Mouse (Mus musculus): ENCODE measurements around the gene Crabp2. TPM values are rescaled to one million over a fixed set of nuclear protein-coding genes. Genes with fewer than 3 reads are reported as not detected.

Crabp2 gene
- total and polyA plus RNA-seq, 3 experiments, result 0.38 to 1.0 TPM; not detected in 1

GRCm38 (mm10) chr3:87919336-87920108 lies 28.9 kb upstream of the Crabp2 start, which contains the start of gene Mrpl24 (continued):
- TF ChIP-seq TBP (conservative IDR thresholded peaks at IDR 0.05; ENCODE audit: low read depth, low read length) (peak; percentile 75), ELF1 (IDR thresholded peaks at IDR 0.05; ENCODE audit: low read depth, low read length) (peak; percentile 82), ZNF384 (IDR thresholded peaks at IDR 0.05; ENCODE audit: low read depth, low read length) (no peak; the same call in 1 of the 2 replicates), RAD21 (IDR thresholded peaks at IDR 0.05; ENCODE audit: low read depth, low read length) (no peak), CHD1 (IDR thresholded peaks at IDR 0.05; ENCODE audit: low read depth, low read length) (no peak)

GRCm38 (mm10) chr3:87920270-87920943 lies 28.1 kb upstream of the Crabp2 start:
- H3K27ac ChIP-seq (ENCODE audit: insufficient read depth, low read depth), result 0 out of 2 replicates have a peak overlapping the region, but pooled peaks have one; percentile 13
- H3K4me3 ChIP-seq (replicated peaks in 1 of 3; ENCODE audit: low read depth in 2 of 3, low read length in 2 of 3, poor library complexity in 1 of 3), result peak overlapping the region; percentile 70 to 83 (median 81)
- H3K79me2 ChIP-seq (replicated peaks; ENCODE audit: control insufficient read depth, extremely low read depth, insufficient read depth, poor library complexity, severe bottlenecking), result peaks cover 16% of the 10 kb centered on the region
- peaks cover 0 to 19% of the 10 kb centered on the region in 2 experiments; a peak in 1 of 4 replicates for H3K4me1 ChIP-seq (ENCODE audit: control insufficient read depth in 1 of 2, insufficient read depth in 2 of 2)
- dilution Hi-C loops (cut with MboI; ENCODE audit: extremely low pct_ligation_motif_present, extremely low pct_unique_long_range_greater_than_20kb, low sequenced_read_pairs), result no loop called here
- no peak for DNase-seq (ENCODE audit: extremely low read depth)
- no peaks in the 10 kb centered on the region for H3K9me3 ChIP-seq (replicated peaks; ENCODE audit: low read length)
- in situ Hi-C loops (cut with MboI; ENCODE audit: low pct_ligation_motif_present, low pct_unique_long_range_greater_than_20kb, low sequenced_read_pairs), result no loop called here
- no peaks in the 10 kb centered on the region for H3K27me3 ChIP-seq (replicated peaks)
- peaks cover 39 to 66% of the 10 kb centered on the region in 2 experiments for H3K36me3 ChIP-seq (replicated peaks in 1 of 2; ENCODE audit: control insufficient read depth in 1 of 2, insufficient read depth in 1 of 2, low read length in 1 of 2)
- TF ChIP-seq ZNF384 (IDR thresholded peaks at IDR 0.05; ENCODE audit: low read depth, low read length) (peak; percentile 77), TBP (conservative IDR thresholded peaks at IDR 0.05; ENCODE audit: low read depth, low read length) (0 out of 2 replicates have a peak, but pooled peaks have one; percentile 60), SIN3A (IDR thresholded peaks at IDR 0.05; ENCODE audit: low read length) (peak; percentile 49; the same call in 1 of the 2 replicates), MYC (IDR thresholded peaks at IDR 0.05; ENCODE audit: low read depth, low read length) (peak; percentile 64; the same call in 1 of the 2 replicates), CTCF (conservative IDR thresholded peaks at IDR 0.05 in 1 of 2, IDR thresholded peaks at IDR 0.05 in 1 of 2; ENCODE audit: low read depth in 2 of 2, low read length in 2 of 2) (peak in 1 of 2 experiments; percentile 55; a peak in 2 of 4 replicates), HCFC1 (IDR thresholded peaks at IDR 0.05; ENCODE audit: low read depth, low read length) (no peak)
- H3K9ac ChIP-seq (ENCODE audit: insufficient read depth, low read depth), result peak overlapping the region; percentile 87
- H3K4me2 ChIP-seq (ENCODE audit: insufficient read depth, low read depth, poor library complexity, severe bottlenecking), result peak overlapping the region; percentile 90

GRCm38 (mm10) chr3:87924996-87925395 lies 23.5 kb upstream of the Crabp2 start:
- TF ChIP-seq CTCF (conservative IDR thresholded peaks at IDR 0.05 in 1 of 2, IDR thresholded peaks at IDR 0.05 in 1 of 2; ENCODE audit: low read depth in 2 of 2, low read length in 2 of 2) (no peak), MAFK (IDR thresholded peaks at IDR 0.05; ENCODE audit: insufficient replicate concordance, low read length) (no peak), ZC3H11A (IDR thresholded peaks at IDR 0.05; ENCODE audit: low read depth, low read length) (no peak), MYC (IDR thresholded peaks at IDR 0.05; ENCODE audit: low read depth, low read length) (no peak)
- no peak for DNase-seq (ENCODE audit: extremely low read depth)
- Histone ChIP-seq H3K79me2 (replicated peaks; ENCODE audit: control insufficient read depth, extremely low read depth, insufficient read depth, poor library complexity, severe bottlenecking) (peaks cover 27% of the 10 kb centered on the region), H3K4me2 (ENCODE audit: insufficient read depth, low read depth, poor library complexity, severe bottlenecking) (no peak overlapping the region), H3K36me3 (replicated peaks in 1 of 2; ENCODE audit: control insufficient read depth in 1 of 2, insufficient read depth in 1 of 2, low read length in 1 of 2) (peaks cover 57 to 68% of the 10 kb centered on the region in 2 experiments), H3K4me1 (ENCODE audit: control insufficient read depth in 1 of 2, insufficient read depth in 2 of 2) (peaks cover 0 to 21% of the 10 kb centered on the region in 2 experiments; a peak in 2 of 4 replicates), H3K9me3 (replicated peaks; ENCODE audit: low read length) (no peaks in the 10 kb centered on the region), H3K27me3 (replicated peaks) (no peaks in the 10 kb centered on the region), H3K4me3 (replicated peaks in 1 of 3; ENCODE audit: low read depth in 2 of 3, low read length in 2 of 3, poor library complexity in 1 of 3) (no peak overlapping the region), H3K27ac (ENCODE audit: insufficient read depth, low read depth) (no peak overlapping the region), H3K9ac (ENCODE audit: insufficient read depth, low read depth) (no peak overlapping the region)
- in situ Hi-C loops (cut with MboI; ENCODE audit: low pct_ligation_motif_present, low pct_unique_long_range_greater_than_20kb, low sequenced_read_pairs), result no loop called here
- dilution Hi-C loops (cut with MboI; ENCODE audit: extremely low pct_ligation_motif_present, extremely low pct_unique_long_range_greater_than_20kb, low sequenced_read_pairs), result no loop called here
